Mouse (Mus musculus) right cerebral cortex, adult 18-20 months (tissue): ENCODE data around the gene Ece1.

Source experiments
- DNase-seq: peaks from one replicate; pipeline ENCODE4 v3.0.0; 2022; ENCODE audit warnings: mixed read lengths

Ece1 gene

GRCm38 (mm10) chr4:137857116-137857515 is 4.9 kb upstream of the Ece1 start:
- no peak for DNase-seq

GRCm38 (mm10) chr4:137858371-137858770 is 3.7 kb upstream of the Ece1 start:
- DNase-seq: no peak

GRCm38 (mm10) chr4:137861461-137862011 is 501 bp upstream of the Ece1 start:
- no peak for DNase-seq

GRCm38 (mm10) chr4:137862516-137863240 is 641 bp downstream of the Ece1 start:
- no peak for DNase-seq

GRCm38 (mm10) chr4:137864031-137864430 is 2.0 kb downstream of the Ece1 start:
- no peak for DNase-seq

- DNase-seq: peak; percentile 72
Observed at GRCm38 (mm10) chr4:137864769-137865168, 2.7 kb downstream of the Ece1 start.

- DNase-seq: peak; percentile 70
Observed at GRCm38 (mm10) chr4:137865221-137865641, 3.2 kb downstream of the Ece1 start.

- DNase-seq: no peak
Observed at GRCm38 (mm10) chr4:137866206-137866863, 4.3 kb downstream of the Ece1 start.

GRCm38 (mm10) chr4:137867225-137867624 is 5.2 kb downstream of the Ece1 start:
- DNase-seq: no peak

- no peak for DNase-seq
Observed at GRCm38 (mm10) chr4:137867675-137868257, 5.7 kb downstream of the Ece1 start.

- no peak for DNase-seq
Observed at GRCm38 (mm10) chr4:137869667-137870274, 7.7 kb downstream of the Ece1 start.

- DNase-seq: no peak
Observed at GRCm38 (mm10) chr4:137870979-137871378, 8.9 kb downstream of the Ece1 start.

- DNase-seq: no peak
Observed at GRCm38 (mm10) chr4:137871431-137871830, 9.4 kb downstream of the Ece1 start.

GRCm38 (mm10) chr4:137874337-137874736 is 12.3 kb downstream of the Ece1 start:
- no peak for DNase-seq

GRCm38 (mm10) chr4:137874826-137875225 is 12.8 kb downstream of the Ece1 start:
- DNase-seq: no peak

- no peak for DNase-seq
Observed at GRCm38 (mm10) chr4:137875466-137876092, 13.5 kb downstream of the Ece1 start.

GRCm38 (mm10) chr4:137876834-137877233 is 14.8 kb downstream of the Ece1 start:
- DNase-seq: no peak

- DNase-seq: no peak
Observed at GRCm38 (mm10) chr4:137877432-137877881, 15.4 kb downstream of the Ece1 start.

GRCm38 (mm10) chr4:137879383-137880156 is 17.5 kb downstream of the Ece1 start:
- DNase-seq: no peak

GRCm38 (mm10) chr4:137881445-137881844 is 19.4 kb downstream of the Ece1 start:
- DNase-seq: no peak

GRCm38 (mm10) chr4:137882663-137883062 is 20.6 kb downstream of the Ece1 start:
- no peak for DNase-seq
